Mouse (Mus musculus) adrenal gland, adult (tissue): Measurements from ENCODE around the gene Krt84.

Experiments used
- DNase-seq, 2 experiments: peaks; one replicate each; pipeline ENCODE4 v3.0.0; 2022 to 2023; ENCODE audit warnings: low spot score in 1 of 2; ENCODE audit not compliant: inconsistent age in 2 of 2

The Krt84 gene

GRCm38 (mm10) chr15:101497181-101497580 lies 35.4 kb downstream of the Krt84 start:
- peak; percentile 81 to 94 for DNase-seq

GRCm38 (mm10) chr15:101495266-101495665 lies 37.4 kb downstream of the Krt84 start:
- DNase-seq, result no peak

- DNase-seq, result no peak
These were observed 38.4 kb downstream of the Krt84 start for GRCm38 (mm10) chr15:101494203-101494602.

GRCm38 (mm10) chr15:101493713-101494112 lies 38.9 kb downstream of the Krt84 start:
- DNase-seq, result peak in 1 of 2 experiments; percentile 51

GRCm38 (mm10) chr15:101492718-101493117 lies 39.9 kb downstream of the Krt84 start:
- DNase-seq, result no peak

- DNase-seq, result no peak
These were observed 41.2 kb downstream of the Krt84 start, which contains the start of gene Krt83 for GRCm38 (mm10) chr15:101491431-101491830. Krt83 (minus strand) TSS chr15:101491512.

GRCm38 (mm10) chr15:101485911-101486635 lies 46.5 kb downstream of the Krt84 start:
- peak in 1 of 2 experiments; percentile 20 for DNase-seq

GRCm38 (mm10) chr15:101484939-101485338 lies 47.7 kb downstream of the Krt84 start:
- DNase-seq, result peak in 1 of 2 experiments; percentile 40

GRCm38 (mm10) chr15:101483646-101484045 lies 49.0 kb downstream of the Krt84 start:
- DNase-seq, result no peak

- no peak for DNase-seq
These were observed 50.6 kb downstream of the Krt84 start for GRCm38 (mm10) chr15:101482056-101482455.

GRCm38 (mm10) chr15:101479666-101480060 lies 53.0 kb downstream of the Krt84 start:
- DNase-seq, result no peak

- DNase-seq, result peak; percentile 33 to 65
These were observed 53.5 kb downstream of the Krt84 start for GRCm38 (mm10) chr15:101479007-101479665.
